8 mouse cellular contexts compared by ENCODE assay signal in genomic region chr2:160733131-160733531, GRCm38 (mm10). TPM values are rescaled to one million over a fixed set of nuclear protein-coding genes. Genes with fewer than 3 reads are reported as not detected.
DNase-seq lines count a peak whose midpoint lies in the region; ATAC-seq and TF ChIP-seq lines count a peak whose summit lies in the region.

No protein-coding gene starts in this region.

- no peaks in the 10 kb centered on the region for H3K27me3 ChIP-seq in kidney, embryonic 16.5 days (ENCODE audit: insufficient read depth, low read length)
- H3K27me3 ChIP-seq in embryonic facial prominence, embryonic 13.5 days: no peaks in the 10 kb centered on the region
- no peaks in the 10 kb centered on the region for H3K27me3 ChIP-seq in limb, embryonic 10.5 days (ENCODE audit: low read depth, poor library complexity, severe bottlenecking)

- H3K36me3 ChIP-seq in kidney, embryonic 16.5 days (ENCODE audit: insufficient read depth, low read length): peaks cover 22% of the 10 kb centered on the region
- peaks cover 44% of the 10 kb centered on the region for H3K36me3 ChIP-seq in embryonic facial prominence, embryonic 13.5 days
- H3K36me3 ChIP-seq in limb, embryonic 10.5 days: peaks cover 53% of the 10 kb centered on the region

- peaks cover 53% of the 10 kb centered on the region for H3K4me1 ChIP-seq in kidney, embryonic 16.5 days (ENCODE audit: insufficient read depth, low read length)
- peaks cover 60% of the 10 kb centered on the region for H3K4me1 ChIP-seq in embryonic facial prominence, embryonic 13.5 days
- peaks cover 49% of the 10 kb centered on the region for H3K4me1 ChIP-seq in limb, embryonic 10.5 days
- H3K4me1 ChIP-seq in olfactory bulb, adult 2 months (ENCODE audit: control insufficient read depth, insufficient read depth, low read length): peaks cover 40% of the 10 kb centered on the region

- ATAC-seq in kidney, embryonic 16.5 days (ENCODE audit: low FRiP score, low TSS enrichment): no peak
- ATAC-seq in embryonic facial prominence, embryonic 13.5 days (ENCODE audit: insufficient number of reproducible peaks, insufficient read depth, low FRiP score, low TSS enrichment, low read depth): no peak

- 0 out of 2 replicates have a peak overlapping the region, but pooled peaks have one; percentile 16 for H3K27ac ChIP-seq in kidney, embryonic 16.5 days (ENCODE audit: low read length)
- no peak overlapping the region for H3K27ac ChIP-seq in embryonic facial prominence, embryonic 13.5 days
- H3K27ac ChIP-seq in limb, embryonic 10.5 days: peak overlapping the region; percentile 54
- no peak overlapping the region for H3K27ac ChIP-seq in olfactory bulb, adult 2 months (ENCODE audit: insufficient read depth, low read depth, low read length)

- peak overlapping the region; percentile 91 for H3K4me2 ChIP-seq in kidney, embryonic 16.5 days (replicated peaks; ENCODE audit: low read depth, low read length)
- H3K4me2 ChIP-seq in embryonic facial prominence, embryonic 13.5 days: peak overlapping the region; percentile 89

- 26% methylated on average over 7 of the region's 7 CpGs for WGBS in kidney, embryonic 16.5 days
- WGBS in embryonic facial prominence, embryonic 13.5 days: 34% methylated on average over 7 of the region's 7 CpGs
- WGBS in limb, embryonic 10.5 days: 60% methylated on average over 7 of the region's 7 CpGs
- 18% methylated on average over 7 of the region's 7 CpGs for WGBS in olfactory bulb, adult 2 months

- DNase-seq in kidney, adult 18-20 months: no peak
- no peak for DNase-seq in limb, embryonic 10.5 days (ENCODE audit: low spot score)
- DNase-seq in right cerebral cortex, adult 2 months (ENCODE audit: low spot score in 2 of 2): no peak
- no peak for DNase-seq in adrenal gland, adult 18-20 months (ENCODE audit: low spot score in 2 of 2)
- DNase-seq in right cerebral cortex, adult 18-20 months: no peak

- TF ChIP-seq CTCF in olfactory bulb, adult 2 months (IDR thresholded peaks at IDR 0.05; ENCODE audit: insufficient read depth, low read depth, low read length): no peak

- no peak for TF ChIP-seq POLR2A in olfactory bulb, adult 2 months (IDR thresholded peaks at IDR 0.05; ENCODE audit: insufficient read depth, low read depth, low read length)

- H3K9me3 ChIP-seq in kidney, embryonic 16.5 days (ENCODE audit: low read length): no peaks in the 10 kb centered on the region
- no peaks in the 10 kb centered on the region for H3K9me3 ChIP-seq in embryonic facial prominence, embryonic 13.5 days
- H3K9me3 ChIP-seq in limb, embryonic 10.5 days (replicated peaks): no peaks in the 10 kb centered on the region

- peak overlapping the region; percentile 98 for H3K9ac ChIP-seq in kidney, embryonic 16.5 days (replicated peaks; ENCODE audit: low read length)
- H3K9ac ChIP-seq in embryonic facial prominence, embryonic 13.5 days: peak overlapping the region; percentile 99

- H3K4me3 ChIP-seq in kidney, embryonic 16.5 days (ENCODE audit: low read length): peak overlapping the region; percentile 90
- H3K4me3 ChIP-seq in embryonic facial prominence, embryonic 13.5 days: peak overlapping the region; percentile 87
- H3K4me3 ChIP-seq in limb, embryonic 10.5 days: peak overlapping the region; percentile 91
- peak overlapping the region; percentile 74 for H3K4me3 ChIP-seq in olfactory bulb, adult 2 months (ENCODE audit: insufficient read depth, low read depth, low read length)

RNA-seq across cellular contexts. Expression of gene Plcg1, which starts 2.0 kb away (rescaled TPM):
- 49.9 and 50.6 TPM in 2 replicates for polyA plus RNA-seq in kidney, embryonic 16.5 days (2015; fragmentation: Nextera tagmentation; extraction: Ambion mirVana)
- polyA plus RNA-seq in embryonic facial prominence, embryonic 13.5 days (2015; fragmentation: Nextera tagmentation; extraction: Ambion mirVana): 63.9 and 64.0 TPM in 2 replicates
- 76.7 and 93.9 TPM in 2 replicates for polyA plus RNA-seq in limb, embryonic 10.5 days (2016; fragmentation: Nextera tagmentation; extraction: Ambion mirVana)
- polyA plus RNA-seq in olfactory bulb, adult 2 months (2012; ENCODE audit: insufficient read depth, insufficient read length, low replicate concordance, missing spikeins): 89.7 and 164 TPM in 2 replicates
- 10 to 100 TPM; 39.4 to 56.8 TPM for total RNA-seq in adrenal gland, adult 18-20 months (2021)

Comparison
In these comparisons a context has a peak if more than half of its experiments do, and no peak if none do; other contexts are left out.
1. H3K27ac ChIP-seq: peak in kidney, embryonic 16.5 days (single experiment) and limb, embryonic 10.5 days (single experiment); none in embryonic facial prominence, embryonic 13.5 days (single experiment) and olfactory bulb, adult 2 months (single experiment).
2. Peak in every context shown above with its lines, with median percentiles within 50 percentile points of each other: H3K4me3 ChIP-seq.